Mouse (Mus musculus) testis, adult 2 months (tissue): ENCODE measurements around the gene Popdc2.

Source experiments
- CTCF ChIP-seq: fragments of 200-500 bp; IDR thresholded peaks from 2 replicates; pipeline ENCODE4 v1.5.1; 2012; ENCODE audit warnings: low read depth, mild to moderate bottlenecking, inconsistent platforms, low read length, moderate library complexity; ENCODE audit not compliant: control insufficient read depth, insufficient read depth, insufficient replicate concordance
- POLR2A ChIP-seq: fragments of 200-500 bp; IDR thresholded peaks from 2 replicates; pipeline ENCODE4 v1.6.1; 2012; ENCODE audit warnings: low read depth, mild to moderate bottlenecking, inconsistent platforms, low read length, moderate library complexity; ENCODE audit not compliant: control insufficient read depth

- no peak for TF ChIP-seq CTCF
- no peak; the same call in 1 of the 2 replicates for TF ChIP-seq POLR2A
Observed at GRCm38 (mm10) chr16:38407584-38407983, 45.6 kb downstream of the Popdc2 start.
